Mouse (Mus musculus): Measurements from ENCODE around the gene Olfr1298.

Gene Olfr1298

GRCm38 (mm10) chr2:111649101-111649500 is at the start of gene Olfr1298:
Gene Olfr1298, minus strand, starts transcription at chr2:111649201.
- DNase-seq (ENCODE audit: low spot score in 2 of 2), result no peak

GRCm38 (mm10) chr2:111661119-111661518 is 12.1 kb upstream of the Olfr1298 start, which contains the start of gene Olfr1299:
Gene Olfr1299, plus strand, starts transcription at chr2:111661419.
- DNase-seq (ENCODE audit: low spot score in 2 of 2), result no peak

- DNase-seq (ENCODE audit: low spot score in 2 of 2), result no peak
Observed at GRCm38 (mm10) chr2:111626397-111626796, 22.6 kb downstream of the Olfr1298 start, which contains the start of gene Olfr1297. Gene Olfr1297, minus strand, starts transcription at chr2:111626497.
